Mouse (Mus musculus) MN1 (cell line): ENCODE measurements around the gene Agap1.

ENCODE experiments used
- DNase-seq: peaks from one replicate; pipeline ENCODE4 v3.0.0-alpha.2; 2016; ENCODE audit warnings: low spot score

The Agap1 gene

DNA sequence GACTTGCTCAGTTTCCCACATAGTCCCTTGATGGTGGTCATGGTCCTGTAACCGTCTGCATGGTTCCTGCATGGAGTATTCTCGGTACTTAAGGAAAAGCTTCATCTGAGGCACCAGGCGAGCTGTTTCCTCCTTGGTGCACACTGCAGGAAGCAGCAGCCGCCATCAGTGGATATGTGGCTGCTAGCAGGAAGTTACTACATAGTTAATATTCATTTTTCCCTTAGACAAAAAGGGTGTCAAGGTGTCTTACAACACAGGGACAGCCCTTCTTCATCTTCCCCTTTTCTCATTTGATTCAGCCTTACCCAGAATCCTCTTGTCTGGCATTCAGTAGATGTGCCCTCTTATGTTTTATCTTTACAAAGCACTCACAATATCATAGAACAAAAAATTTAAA lies 206.2 kb downstream of the Agap1 start:
- DNase-seq = no peak

DNA sequence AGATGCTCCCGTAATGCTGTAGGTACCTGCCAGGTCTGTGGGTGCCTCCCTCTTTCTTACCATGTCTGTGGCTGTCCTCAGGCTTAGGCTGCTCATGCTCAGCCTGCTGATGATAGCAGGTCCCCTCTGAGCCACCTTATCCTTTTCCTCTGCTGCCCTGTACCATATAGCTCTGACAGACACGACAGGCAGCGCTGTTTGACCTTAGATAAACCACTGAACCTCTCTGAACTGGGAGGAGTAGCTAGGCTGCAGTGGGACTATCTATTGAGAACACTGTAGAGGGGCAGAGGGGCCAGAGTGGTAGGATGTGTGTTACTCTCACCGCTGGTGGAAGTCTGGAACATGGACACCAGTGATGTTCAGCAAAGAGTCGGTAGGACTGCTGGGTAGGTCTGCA lies 211.5 kb downstream of the Agap1 start:
- no peak for DNase-seq

DNA sequence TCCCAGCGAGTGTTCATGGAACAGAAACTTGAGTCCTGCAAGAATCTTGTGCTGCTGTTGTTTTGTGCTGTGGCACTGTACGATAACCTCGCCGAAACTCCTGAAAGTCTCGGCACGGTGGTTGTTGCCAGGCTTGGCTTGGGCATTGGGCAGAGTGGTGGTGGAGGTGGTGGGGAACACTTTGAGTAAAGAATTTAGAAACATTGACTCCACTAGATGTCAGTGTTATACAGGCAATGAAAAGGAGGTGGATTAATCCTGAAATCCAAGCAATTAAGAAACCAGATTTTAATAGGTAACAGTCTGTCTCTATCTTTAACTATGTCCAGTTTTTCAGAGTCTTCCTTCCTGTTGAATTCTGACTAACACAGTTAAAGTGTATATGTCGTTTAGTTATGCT lies 212.8 kb downstream of the Agap1 start:
- DNase-seq = no peak

DNA sequence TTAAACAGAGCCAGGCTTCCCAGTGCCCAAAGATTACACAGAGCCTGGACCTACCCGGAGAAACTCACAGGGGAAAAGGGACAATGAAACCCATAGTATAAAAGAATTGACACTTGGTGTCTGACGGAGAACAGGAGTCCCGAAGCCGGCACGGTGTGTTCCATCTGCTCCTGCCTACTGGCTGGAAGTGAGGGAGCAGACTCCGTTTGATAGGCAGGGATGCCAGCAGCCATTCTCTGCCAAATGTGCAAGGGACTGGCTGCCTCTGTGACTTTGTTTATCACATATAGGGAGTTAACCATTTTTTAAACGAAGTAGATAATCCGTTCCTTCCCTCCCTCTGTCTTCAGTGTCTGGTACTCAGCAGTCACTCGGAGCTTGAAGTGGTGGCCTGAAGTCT lies 214.0 kb downstream of the Agap1 start:
- DNase-seq = no peak

DNA sequence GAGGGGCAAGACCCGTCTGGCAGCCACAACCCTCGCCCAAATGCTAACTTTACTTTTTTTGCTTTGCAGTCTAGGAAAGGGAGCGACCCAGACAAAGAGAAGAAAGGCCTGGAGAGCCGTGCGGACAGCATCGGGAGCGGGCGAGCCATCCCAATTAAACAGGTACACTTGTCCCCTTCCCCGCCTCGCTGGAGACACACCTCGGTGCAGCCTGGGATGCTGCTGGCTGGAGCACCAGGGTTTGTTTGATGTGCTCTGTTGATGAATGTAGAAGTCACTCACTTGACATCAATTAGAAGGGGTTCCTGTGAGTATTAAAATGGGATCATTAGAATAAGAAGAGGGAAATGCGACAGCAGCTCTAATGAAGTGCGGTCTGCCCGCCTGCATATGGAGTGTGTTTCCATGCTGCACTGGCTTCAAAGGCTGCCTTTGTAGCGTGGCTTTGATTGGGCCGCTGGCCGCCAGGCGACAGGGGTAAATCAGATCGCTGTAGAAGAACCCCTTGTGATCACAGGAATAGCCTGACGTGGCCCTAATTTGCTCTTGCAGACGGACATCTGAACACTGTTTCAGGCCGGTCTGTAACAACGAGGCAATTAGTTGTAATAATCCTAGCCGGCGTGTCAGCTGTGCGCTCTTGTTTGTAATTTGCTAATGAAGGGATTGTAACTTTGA lies 216.6 kb downstream of the Agap1 start:
- DNase-seq = no peak

DNA sequence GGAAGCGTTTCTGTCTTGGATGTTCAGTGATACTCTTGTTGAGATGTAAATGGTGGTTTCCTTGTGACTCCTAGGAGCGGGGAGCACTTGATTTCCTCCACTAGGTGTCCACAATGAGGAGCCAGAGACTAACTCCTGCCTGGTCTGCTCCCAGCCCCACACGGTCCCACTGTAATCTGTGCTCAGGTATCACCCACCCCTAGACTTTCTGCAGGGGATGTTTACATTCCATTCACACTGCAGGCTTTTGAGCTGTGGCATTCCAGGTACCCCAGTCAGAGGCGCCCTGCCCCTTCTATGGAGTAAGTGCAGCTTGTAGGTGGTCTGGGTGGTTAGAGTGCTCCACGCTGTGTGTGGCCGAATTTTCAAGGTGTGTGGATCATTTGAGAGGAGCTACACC lies 218.5 kb downstream of the Agap1 start:
- DNase-seq = no peak

DNA sequence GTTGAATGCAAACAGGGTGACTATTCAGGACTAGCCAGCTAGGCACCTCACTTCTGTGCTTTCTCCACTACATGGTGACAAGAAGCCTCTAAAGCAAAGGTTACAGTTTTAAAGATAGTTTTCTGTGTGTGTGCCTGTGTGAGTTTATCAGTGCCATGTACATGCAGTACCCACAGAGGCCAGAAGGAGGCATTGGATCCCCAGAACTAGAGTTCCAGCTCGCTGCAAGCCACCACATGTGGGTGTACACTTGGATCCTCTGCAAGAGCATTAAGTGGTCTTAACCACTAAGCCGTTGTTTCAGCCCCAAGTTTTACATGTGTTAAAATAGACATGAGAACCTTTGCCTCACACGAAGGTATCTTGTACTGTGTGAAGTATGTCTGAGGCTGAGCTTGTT lies 219.1 kb downstream of the Agap1 start:
- DNase-seq = no peak

DNA sequence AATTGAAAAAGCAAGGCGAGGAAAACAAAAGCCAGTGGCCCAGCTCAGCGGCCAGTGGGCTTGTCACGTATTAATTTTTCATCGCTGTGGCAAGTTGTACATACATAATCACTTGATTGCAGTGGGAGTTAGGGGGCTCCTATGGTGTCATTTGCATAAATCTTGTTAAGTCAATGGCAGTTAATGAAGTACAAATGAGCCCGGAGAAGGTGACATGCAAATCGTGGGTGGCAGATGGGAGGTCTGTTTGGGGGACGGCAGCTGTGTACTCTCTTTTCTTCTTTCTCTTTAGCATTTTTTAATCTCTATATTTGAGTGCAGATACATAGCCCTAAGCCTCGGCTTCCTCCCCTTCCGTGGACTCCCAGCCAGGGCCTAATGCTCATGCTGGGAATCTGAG lies 220.1 kb downstream of the Agap1 start:
- no peak for DNase-seq

DNA sequence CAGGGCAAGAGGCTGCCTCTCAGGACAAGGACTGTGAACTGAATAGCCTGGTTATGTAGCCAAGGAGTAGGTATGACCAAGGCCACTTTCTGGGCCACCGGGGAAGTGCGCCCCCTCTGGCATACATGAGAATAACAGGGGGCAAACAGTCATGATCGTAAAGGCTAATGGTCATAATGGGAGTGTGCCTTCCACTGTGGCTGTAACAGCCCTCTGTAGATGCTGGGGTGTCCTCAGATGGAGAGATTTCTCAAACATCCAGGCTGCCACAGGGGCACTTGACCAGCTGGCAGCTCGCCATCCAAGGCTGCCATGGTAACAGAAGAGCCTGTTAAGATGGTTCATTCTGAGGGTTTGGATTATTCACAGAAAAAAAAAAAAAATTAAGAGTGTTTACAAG lies 221.8 kb downstream of the Agap1 start:
- DNase-seq = peak; percentile 18

DNA sequence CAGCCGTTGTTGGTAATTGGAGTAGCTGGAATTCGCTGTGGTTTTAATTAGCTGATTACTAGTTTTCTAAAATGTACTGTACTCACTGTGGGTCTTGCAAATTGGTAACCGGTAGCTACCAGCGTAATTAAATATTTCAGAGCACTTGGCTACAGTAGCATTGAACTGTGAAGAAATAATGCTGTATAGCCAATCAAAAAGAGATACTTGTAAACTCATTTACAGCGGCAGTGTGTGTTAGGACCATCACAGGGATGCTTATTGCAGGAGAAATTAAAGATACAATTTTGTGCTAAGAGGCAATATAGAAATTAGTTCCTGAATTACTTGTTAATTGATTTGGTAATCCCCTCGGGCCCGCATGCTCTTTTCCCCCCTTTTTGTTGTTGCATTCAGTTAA lies 226.1 kb downstream of the Agap1 start:
- no peak for DNase-seq

DNA sequence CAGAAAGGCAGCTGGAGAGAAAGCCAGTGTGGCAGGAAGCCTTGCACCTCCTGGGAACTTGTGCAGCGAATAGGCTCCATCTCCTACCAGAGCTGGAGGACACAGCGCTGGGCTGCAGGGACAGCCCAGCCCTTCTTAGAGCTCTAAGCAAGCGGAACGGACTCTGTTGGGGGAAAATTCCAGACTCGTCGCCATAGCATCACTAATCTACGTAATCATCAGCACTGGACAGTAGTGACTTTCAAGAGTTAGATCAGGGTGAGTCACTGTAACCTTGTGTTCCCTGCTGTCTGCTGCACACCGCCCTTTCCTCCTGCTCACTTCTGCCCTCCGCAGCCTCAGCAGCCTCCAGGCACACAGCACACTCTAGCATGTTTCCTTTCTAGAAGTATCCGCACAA lies 234.3 kb downstream of the Agap1 start:
- DNase-seq = peak; percentile 36

DNA sequence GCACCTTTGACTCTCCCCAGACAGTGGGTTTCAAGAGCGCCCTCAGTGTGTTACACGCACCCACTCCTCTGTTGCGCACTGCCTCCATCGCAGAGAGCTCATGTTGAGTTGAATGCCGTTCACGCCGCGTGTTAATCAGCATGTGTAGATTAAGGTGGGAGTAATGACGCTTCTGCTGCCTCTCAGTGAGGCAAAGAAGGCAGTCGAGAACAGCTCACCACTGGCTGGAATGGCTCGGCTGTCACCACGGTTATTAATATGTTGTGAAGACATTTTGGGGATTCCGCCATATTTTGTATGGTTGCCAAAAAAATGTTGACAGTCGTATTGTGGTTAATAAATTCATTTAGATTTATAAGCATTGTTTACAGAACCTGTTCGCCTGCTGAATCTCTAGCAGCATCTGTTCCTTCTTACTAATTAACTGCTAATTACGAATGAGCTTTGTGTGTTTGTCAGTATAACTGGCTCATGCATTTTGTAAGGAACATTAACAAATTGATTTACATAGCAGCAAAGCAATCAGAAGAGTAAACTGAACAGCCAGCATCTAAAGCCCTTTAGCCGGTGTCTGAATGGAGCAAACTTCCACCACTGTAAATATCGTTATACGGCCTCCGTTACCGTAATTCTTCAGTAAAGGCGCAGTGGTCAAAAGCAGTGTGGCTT lies 235.1 kb downstream of the Agap1 start:
- DNase-seq = no peak

DNA sequence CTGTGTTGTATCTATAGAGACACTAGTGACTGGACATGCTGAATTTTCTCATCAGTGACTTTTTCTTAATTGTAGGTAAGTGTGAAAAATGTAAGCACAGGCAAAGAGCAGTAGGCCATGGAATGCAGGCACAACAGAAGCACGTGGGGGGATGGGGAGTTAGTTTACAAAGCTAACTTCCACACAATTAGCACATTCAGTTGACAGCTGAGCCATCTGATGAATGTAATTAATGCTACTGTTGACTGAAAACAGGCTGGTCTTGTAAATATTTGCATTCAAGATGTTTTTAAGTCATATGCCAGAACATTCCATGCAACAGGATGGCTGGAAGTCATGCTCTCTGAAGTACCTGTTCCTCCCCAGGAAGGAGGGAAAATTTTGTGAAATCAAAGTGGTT lies 236.5 kb downstream of the Agap1 start:
- no peak for DNase-seq

DNA sequence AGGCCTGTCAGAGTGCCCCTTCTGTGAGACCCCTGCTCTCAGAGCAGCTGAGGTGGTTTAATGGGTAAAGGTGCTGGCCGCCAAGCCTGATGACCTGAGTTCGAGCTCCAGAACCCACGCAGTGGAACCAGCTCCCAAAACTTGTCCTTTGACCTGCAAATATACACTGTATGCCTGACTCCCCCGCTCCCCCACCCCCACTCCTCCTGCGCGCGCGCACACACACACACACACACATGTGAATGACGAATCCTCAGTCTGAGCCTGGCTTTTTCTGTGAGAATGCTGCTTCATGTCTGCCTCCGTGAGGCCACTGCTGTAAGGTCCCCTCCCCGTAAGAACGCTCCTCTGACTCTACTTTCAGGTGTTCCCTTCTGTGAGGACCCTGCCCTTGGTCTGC lies 237.8 kb downstream of the Agap1 start:
- no peak for DNase-seq

DNA sequence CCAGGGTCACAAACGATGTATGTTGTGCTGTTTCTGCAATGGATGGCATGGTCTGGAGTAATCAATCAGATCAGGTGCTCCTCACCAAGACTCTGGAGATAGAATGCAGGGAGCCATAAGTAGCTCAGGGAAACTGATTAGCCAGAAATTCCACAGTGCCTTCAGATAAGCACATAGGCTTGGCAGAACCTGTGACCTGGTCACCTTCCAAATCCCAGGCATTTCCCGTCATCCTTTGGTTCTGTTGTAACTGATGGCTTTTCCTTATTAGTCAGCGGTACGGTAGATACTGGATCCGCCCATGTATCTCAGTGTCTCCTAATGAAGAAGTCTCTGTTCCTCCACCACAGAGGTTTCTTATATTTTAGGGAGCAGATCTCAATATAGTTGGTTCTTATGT lies 240.3 kb downstream of the Agap1 start:
- no peak for DNase-seq

DNA sequence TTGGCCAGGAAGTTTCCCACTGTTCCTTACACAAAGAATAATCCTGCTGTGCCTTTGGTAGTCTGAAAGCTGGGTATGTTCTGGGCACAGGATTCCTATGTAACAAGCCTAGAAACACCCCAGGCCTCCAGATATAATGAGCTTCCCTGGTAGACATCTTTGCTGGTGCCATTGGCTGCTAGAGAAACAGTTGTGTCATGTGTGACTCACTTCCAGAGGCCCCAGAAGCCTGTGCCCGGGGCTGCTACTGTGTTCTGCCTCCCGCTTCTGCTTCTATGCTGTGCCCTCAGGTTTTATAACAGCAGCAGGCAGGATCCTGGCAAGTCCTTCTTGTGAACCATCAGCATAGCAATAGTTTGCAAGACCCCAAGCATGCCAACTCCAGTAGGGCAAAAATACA lies 242.6 kb downstream of the Agap1 start:
- no peak for DNase-seq

DNA sequence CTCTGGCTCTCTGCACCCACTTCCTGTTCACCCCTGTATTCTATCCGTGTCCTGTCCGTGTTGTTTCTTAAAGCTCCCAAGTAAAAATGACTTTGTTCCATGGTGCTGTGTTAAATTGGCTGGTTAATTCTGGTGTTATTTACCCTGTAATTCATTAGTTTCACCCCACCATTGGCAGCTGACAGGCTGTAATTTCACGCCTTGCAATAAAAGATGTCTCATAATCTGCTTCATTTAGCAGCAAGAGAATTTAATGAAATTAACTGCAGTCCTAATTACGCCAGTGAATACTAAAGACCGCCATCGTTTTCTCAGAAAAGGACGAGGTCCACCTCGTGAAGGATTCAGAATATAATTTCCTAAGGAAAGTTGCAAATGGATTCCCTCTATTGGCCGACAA lies 245.6 kb downstream of the Agap1 start:
- DNase-seq = no peak

DNA sequence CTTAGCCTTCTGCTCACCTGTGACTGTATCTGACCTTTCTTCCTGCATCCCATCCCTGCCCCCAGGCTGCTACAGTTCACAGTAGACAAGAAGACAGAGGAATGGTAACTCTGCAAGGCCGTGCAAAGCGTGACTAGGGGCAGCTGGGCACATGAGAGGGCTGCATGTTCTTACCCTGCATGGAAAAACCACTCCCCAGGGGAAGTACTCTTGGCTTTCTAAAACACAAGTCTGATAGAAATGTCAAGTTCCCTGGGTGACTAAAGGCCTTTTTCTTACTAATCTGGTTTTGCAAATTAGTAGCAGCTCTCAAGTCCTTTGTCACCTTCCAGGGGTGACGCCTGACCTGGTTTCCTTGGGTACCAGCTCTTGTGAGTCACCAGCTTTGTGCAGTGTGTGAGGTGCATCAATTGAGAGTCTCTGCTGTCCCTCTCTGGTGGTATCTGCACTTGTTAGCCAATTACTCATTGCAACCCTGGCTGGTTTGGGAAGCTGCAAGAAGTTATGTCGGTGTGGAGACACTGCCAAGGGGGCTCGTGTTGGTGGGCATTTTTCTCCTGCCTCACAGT lies 246.6 kb downstream of the Agap1 start:
- DNase-seq = no peak

DNA sequence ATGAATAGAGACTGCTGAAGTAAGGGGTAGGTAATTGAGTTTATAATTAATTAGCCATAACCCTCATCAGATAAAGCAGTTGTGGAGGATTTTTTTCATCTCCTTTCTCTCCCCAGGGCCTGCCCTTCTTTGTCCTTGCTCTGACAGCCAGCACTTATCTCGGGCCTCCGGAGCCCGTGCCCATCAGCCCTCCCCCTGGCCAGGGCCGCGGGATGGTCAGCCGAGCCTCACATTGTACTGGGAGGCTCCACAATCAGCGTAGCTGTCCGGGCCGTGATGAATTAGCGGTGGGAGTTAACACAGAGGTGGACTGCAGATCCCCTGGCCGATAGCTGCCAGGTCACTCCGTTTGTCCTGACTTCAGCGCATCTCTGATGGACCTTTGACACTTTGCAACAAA lies 248.7 kb downstream of the Agap1 start:
- DNase-seq = peak; percentile 28

DNA sequence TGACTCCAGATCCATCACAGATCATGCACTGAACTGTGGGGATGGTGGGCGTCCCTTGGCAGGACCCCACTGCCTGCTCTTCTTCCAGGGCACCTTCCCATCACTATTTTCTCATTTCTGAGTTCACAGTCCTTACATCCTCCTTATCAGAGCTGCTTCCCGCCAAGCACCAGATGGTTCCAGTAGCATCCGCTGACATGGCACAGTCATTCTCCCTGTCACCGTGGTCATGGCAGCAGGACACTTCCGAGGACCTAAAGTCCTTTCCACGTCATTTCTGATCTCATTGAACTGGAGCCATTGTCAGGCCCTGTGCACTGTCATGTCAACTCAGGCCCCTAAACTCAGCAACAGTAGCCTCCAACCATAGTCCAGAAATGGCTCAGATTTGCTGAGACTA lies 251.1 kb downstream of the Agap1 start:
- DNase-seq = no peak

DNA sequence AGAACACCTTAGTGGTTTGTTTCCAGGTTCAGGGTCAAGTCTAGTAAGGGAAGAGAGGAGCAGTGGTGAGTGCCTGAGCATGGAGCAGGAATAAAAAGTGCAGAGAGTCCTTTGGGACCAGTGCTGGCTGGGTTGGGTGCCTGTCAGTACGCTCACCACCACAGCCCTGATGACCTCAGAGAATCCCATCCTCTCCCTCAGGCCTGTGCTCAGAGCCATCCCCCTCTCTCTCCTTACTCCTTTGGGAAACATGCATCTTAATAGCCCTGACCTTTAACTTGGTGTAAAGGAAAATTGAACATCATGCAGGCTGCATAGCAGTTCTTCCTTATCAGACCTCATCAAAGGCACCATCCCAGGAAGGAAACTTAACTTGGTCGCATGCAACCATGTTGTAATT lies 252.3 kb downstream of the Agap1 start:
- DNase-seq = no peak

DNA sequence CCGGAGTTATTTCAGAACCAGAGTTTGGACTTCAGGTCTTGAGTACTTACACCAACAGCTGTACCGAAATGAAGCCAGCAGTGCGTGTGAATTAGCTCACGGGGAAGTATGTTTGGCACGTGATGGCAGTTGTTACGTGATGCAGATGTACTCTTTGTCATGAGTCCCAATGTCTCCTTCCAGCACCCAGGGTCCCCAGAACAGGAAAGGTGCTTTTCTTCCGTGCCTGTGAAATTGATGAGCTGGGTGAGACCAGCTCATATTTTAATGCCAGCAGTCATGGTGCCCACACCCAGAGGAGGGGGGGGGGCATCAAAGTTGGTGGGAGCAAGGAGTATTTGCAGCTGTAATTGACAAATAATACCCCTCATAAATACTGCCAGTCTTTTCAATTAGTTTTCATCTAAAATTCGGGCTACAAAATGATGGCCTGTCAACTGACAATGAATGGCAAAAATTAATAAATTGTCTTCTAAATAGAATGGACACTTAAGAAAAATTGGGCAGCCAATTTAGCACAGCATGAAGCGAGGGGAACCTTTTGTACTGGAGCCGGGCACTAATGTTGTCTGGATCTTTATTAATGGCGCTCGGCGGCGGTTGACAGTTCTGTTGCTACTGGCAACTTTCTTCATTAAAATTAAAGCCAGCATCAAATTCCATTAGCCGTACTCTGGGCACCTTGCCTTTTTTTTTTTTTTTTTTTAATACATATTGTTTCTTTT lies 253.3 kb downstream of the Agap1 start:
- no peak for DNase-seq

DNA sequence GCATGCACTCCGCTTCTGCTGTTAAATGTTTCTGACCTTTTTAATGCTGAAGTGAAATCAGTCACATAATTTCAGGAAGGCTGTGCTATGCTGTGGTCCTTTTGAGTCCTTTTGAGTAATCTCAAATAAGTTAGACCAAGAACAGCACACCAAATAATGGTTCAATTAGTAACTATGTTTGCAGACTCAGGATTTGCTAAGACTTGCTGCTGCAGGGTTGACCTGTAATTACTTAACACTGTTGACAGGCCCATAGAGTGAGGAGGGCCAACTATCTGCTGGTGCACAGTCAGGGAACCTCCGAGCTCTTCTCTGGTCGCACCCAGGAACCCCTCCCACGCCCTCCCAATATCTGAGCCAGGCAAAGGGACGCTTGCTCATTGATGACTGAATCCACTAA lies 255.2 kb downstream of the Agap1 start:
- DNase-seq = no peak
